Mouse (Mus musculus) kidney, postnatal 10 days (tissue): ENCODE results near the gene 1700001F09Rik.
A peak's percentile ranks its signal among the peaks of the same experiment; 100 is the strongest.
"Not testable (repeated sequence)": the region's sequence is repeated elsewhere in the genome, so short reads cannot be mapped to it uniquely, and the experiment has no call there.

Experiments
- DNase-seq: peaks from one replicate; pipeline ENCODE4 v3.0.0; 2021; ENCODE audit warnings: mixed read lengths

1700001F09Rik gene

GRCm38 (mm10) chr14:43347711-43348110 lies at the start of gene 1700001F09Rik:
Gene 1700001F09Rik (minus strand): TSS chr14:43347811.
- not testable (repeated sequence) for DNase-seq

DNA sequence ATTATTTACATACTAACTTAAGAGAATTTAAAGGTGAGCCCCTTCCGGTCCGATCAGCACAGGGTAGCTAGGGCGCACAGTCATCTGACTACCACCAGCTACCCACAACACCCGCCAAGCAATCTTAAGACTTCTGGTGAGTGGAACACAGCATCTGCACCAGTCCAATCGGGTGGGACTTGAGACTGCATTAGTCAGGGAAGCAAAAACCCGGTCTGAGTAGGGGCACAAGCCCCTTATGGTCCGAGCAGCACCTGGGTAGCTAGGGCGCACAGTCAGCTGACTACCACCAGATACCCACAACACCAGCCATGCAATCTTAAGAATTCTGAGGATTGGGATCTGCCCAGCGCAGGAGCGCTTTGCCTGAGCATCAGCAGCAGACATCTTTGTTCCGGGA lies 14.1 kb upstream of the 1700001F09Rik start:
- not testable (repeated sequence) for DNase-seq

DNA sequence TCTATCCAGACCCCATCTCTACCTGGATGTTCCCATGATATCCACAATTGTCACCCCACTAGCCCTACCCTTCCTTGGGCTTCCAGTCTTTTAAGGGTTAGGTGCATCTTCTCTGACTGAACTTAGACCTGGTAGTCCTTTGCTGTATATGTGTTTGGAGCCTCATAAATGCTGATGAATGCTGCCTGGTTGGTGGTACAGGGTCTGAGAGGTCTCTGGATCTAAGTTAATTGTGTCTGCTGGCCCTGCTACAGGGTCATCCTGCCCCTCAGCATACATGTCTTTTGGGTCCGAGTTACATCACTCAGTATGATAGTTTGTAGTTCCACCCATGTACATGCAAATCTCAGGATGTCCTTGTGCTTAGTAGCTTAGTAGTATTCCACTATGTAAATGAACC lies 11.6 kb upstream of the 1700001F09Rik start:
- DNase-seq: peak; percentile 4

GRCm38 (mm10) chr14:43357496-43357895 lies 9.9 kb upstream of the 1700001F09Rik start:
- DNase-seq: not testable (repeated sequence)

- not testable (repeated sequence) for DNase-seq
Observed at GRCm38 (mm10) chr14:43352944-43353343, 5.3 kb upstream of the 1700001F09Rik start.

GRCm38 (mm10) chr14:43337646-43338045 lies 10.0 kb downstream of the 1700001F09Rik start:
- not testable (repeated sequence) for DNase-seq

GRCm38 (mm10) chr14:43331362-43331880 lies 16.2 kb downstream of the 1700001F09Rik start:
- DNase-seq: not testable (repeated sequence)

GRCm38 (mm10) chr14:43328603-43329002 lies 19.0 kb downstream of the 1700001F09Rik start:
- not testable (repeated sequence) for DNase-seq

- not testable (repeated sequence) for DNase-seq
Observed at GRCm38 (mm10) chr14:43319516-43319915, 28.1 kb downstream of the 1700001F09Rik start.

- DNase-seq: not testable (repeated sequence)
Observed at GRCm38 (mm10) chr14:43293503-43293902, 54.1 kb downstream of the 1700001F09Rik start, which contains the start of gene Gm8127. Gene Gm8127 (minus strand): TSS chr14:43293832.
